Mouse (Mus musculus) gastrocnemius, postnatal 4 days (tissue): ENCODE data around the gene Slc44a4. TPM values are rescaled to one million over a fixed set of nuclear protein-coding genes. Genes with fewer than 3 reads are reported as not detected.
A peak's percentile ranks its signal among the peaks of the same experiment; 100 is the strongest.

ENCODE experiments used
- DNase-seq, 2 experiments: peaks; one replicate each; pipeline ENCODE4 v3.0.0; 2021 to 2022; ENCODE audit warnings: low spot score in 2 of 2, mixed read lengths in 2 of 2
- long read RNA-seq, 2 experiments: library from polyadenylated mRNA; stranded (forward); transcript quantifications; one replicate each; pipeline ENCODE4 v2.0.0; 2021
- total RNA-seq, 2 experiments: library from RNA; stranded (reverse); gene quantifications; 2 replicates each; pipeline ENCODE4 v1.2.3; 2021

Slc44a4 gene
- total RNA-seq = not detected
- long read RNA-seq, experiment 1, partial matches to known transcripts = 0 of 2 reads
- long read RNA-seq, experiment 1, other reads (novel, unspliced or antisense) = 2 of 2 reads
- long read RNA-seq, experiment 2, partial matches to known transcripts = 0 of 1 reads
- long read RNA-seq, experiment 2, other reads (novel, unspliced or antisense) = 0 of 1 reads

- no peak for DNase-seq
Observed at GRCm38 (mm10) chr17:34913930-34914665, at the start of gene Slc44a4. Slc44a4 (plus strand) TSS chr17:34914466.

- DNase-seq = no peak
Observed at GRCm38 (mm10) chr17:34865981-34866380, 48.3 kb upstream of the Slc44a4 start.

- DNase-seq = no peak
Observed at GRCm38 (mm10) chr17:34874321-34874720, 39.9 kb upstream of the Slc44a4 start.

- no peak for DNase-seq
Observed at GRCm38 (mm10) chr17:34879336-34879879, 34.9 kb upstream of the Slc44a4 start, which contains the start of gene Zbtb12. Zbtb12 (plus strand) TSS chr17:34879483.

- DNase-seq = no peak
Observed at GRCm38 (mm10) chr17:34881166-34881565, 33.1 kb upstream of the Slc44a4 start.

- DNase-seq = no peak
Observed at GRCm38 (mm10) chr17:34881683-34882310, 32.5 kb upstream of the Slc44a4 start, which contains the start of gene Gm20547. Gm20547 (minus strand) TSS chr17:34882042.

GRCm38 (mm10) chr17:34883332-34883731 is 30.9 kb upstream of the Slc44a4 start:
- no peak for DNase-seq

GRCm38 (mm10) chr17:34884704-34885103 is 29.6 kb upstream of the Slc44a4 start:
- DNase-seq = no peak

- no peak for DNase-seq
Observed at GRCm38 (mm10) chr17:34885615-34886014, 28.7 kb upstream of the Slc44a4 start.

- DNase-seq = no peak
Observed at GRCm38 (mm10) chr17:34887942-34888341, 26.3 kb upstream of the Slc44a4 start.

GRCm38 (mm10) chr17:34890074-34890743 is 24.1 kb upstream of the Slc44a4 start:
- DNase-seq = no peak

GRCm38 (mm10) chr17:34891377-34891776 is 22.9 kb upstream of the Slc44a4 start:
- DNase-seq = no peak

- no peak for DNase-seq
Observed at GRCm38 (mm10) chr17:34893072-34893824, 21.0 kb upstream of the Slc44a4 start.

- DNase-seq = peak; percentile 91 to 94
Observed at GRCm38 (mm10) chr17:34894074-34894597, 20.1 kb upstream of the Slc44a4 start.

GRCm38 (mm10) chr17:34894801-34895530 is 19.3 kb upstream of the Slc44a4 start:
- peak in 1 of 2 experiments; percentile 60 for DNase-seq

GRCm38 (mm10) chr17:34895724-34896123 is 18.5 kb upstream of the Slc44a4 start:
- DNase-seq = no peak

- no peak for DNase-seq
Observed at GRCm38 (mm10) chr17:34896366-34896765, 17.9 kb upstream of the Slc44a4 start.

- peak in 1 of 2 experiments; percentile 53 for DNase-seq
Observed at GRCm38 (mm10) chr17:34897373-34898159, 16.7 kb upstream of the Slc44a4 start.

- peak; percentile 68 to 85 for DNase-seq
Observed at GRCm38 (mm10) chr17:34898160-34898586, 16.1 kb upstream of the Slc44a4 start, which contains the start of the genes C2 and Ehmt2. C2 (minus strand) TSS chr17:34898265. Ehmt2 (plus strand) TSS chr17:34898469.
